Mouse (Mus musculus): Measurements from ENCODE around the gene Fgfr2. TPM values are rescaled to one million over a fixed set of nuclear protein-coding genes. Genes with fewer than 3 reads are reported as not detected.

The Fgfr2 gene
- polyA plus RNA-seq, 1 experiment, result 1.7 TPM

DNA sequence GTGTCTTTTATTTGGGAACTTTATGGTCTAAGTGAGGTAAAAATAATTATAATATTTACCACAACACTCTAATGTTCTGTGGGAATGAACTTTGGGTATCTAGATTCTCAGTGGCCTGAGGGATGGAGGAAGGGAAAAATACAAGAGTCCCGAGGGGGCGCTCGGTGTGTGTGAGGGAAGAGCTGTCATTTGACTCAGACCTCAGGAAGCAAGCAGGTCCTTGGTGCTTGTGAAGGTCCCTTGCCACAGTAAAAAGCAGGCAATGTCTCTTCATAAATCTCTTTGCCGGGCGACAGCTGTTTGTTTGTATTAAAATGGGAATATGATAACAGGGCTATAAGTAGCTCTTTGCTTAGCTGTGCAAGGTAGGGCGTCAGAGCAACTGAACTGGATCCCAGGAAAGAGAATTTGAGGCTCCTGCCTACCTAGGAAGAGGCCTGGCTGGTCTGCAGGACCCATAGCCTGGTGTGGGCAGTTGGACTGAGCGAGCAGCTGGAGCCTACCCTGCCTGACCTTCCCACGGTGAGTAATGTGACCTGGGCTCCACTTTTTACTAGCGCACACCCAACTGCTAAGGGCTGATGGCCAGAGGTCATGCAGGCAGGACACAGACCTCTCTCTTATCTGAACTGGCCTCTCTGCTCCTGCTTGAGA lies 2554.2 kb downstream of the Fgfr2 start:
- no peak overlapping the region for H3K4me3 ChIP-seq (ENCODE audit: insufficient read depth, poor library complexity, severe bottlenecking)
- no peaks in the 10 kb centered on the region for H3K27me3 ChIP-seq (ENCODE audit: control insufficient read depth, insufficient read depth, insufficient read length)
- no peaks in the 10 kb centered on the region for H3K79me3 ChIP-seq (ENCODE audit: low read depth)
- no peaks in the 10 kb centered on the region for H3K79me2 ChIP-seq (ENCODE audit: control insufficient read depth, insufficient read depth)
- H3ac ChIP-seq (ENCODE audit: control insufficient read depth, insufficient read length, low read depth), result no peak overlapping the region
- no peaks in the 10 kb centered on the region for H3K36me3 ChIP-seq (ENCODE audit: control insufficient read depth, insufficient read depth)
- TF ChIP-seq CTCF (IDR thresholded peaks at IDR 0.05; ENCODE audit: control insufficient read depth, insufficient read depth, insufficient read length) (no peak), CEBPB (IDR thresholded peaks at IDR 0.05; ENCODE audit: low read depth) (no peak), MYOD1 (IDR thresholded peaks at IDR 0.05; ENCODE audit: control insufficient read depth, insufficient read length, low read depth) (no peak), MAX (IDR thresholded peaks at IDR 0.05) (no peak), FOSL1 (IDR thresholded peaks at IDR 0.05; ENCODE audit: insufficient read depth, low read length, poor library complexity, severe bottlenecking) (no peak), USF1 (IDR thresholded peaks at IDR 0.05; ENCODE audit: low read depth) (no peak)

GRCm38 (mm10) chr7:130564596-130564995 lies 2558.6 kb downstream of the Fgfr2 start:
- TF ChIP-seq CEBPB (IDR thresholded peaks at IDR 0.05; ENCODE audit: low read depth) (no peak), MAX (IDR thresholded peaks at IDR 0.05) (no peak), USF1 (IDR thresholded peaks at IDR 0.05; ENCODE audit: low read depth) (no peak), MYOG (IDR thresholded peaks at IDR 0.05; ENCODE audit: control insufficient read depth, extremely low read depth, insufficient read length) (no peak), MYOD1 (IDR thresholded peaks at IDR 0.05; ENCODE audit: control insufficient read depth, insufficient read length, low read depth) (no peak), CTCF (IDR thresholded peaks at IDR 0.05; ENCODE audit: control insufficient read depth, insufficient read depth, insufficient read length) (no peak), FOSL1 (IDR thresholded peaks at IDR 0.05; ENCODE audit: insufficient read depth, low read length, poor library complexity, severe bottlenecking) (no peak)

GRCm38 (mm10) chr7:130563880-130564279 lies 2559.3 kb downstream of the Fgfr2 start:
- H3K27me3 ChIP-seq (ENCODE audit: control insufficient read depth, insufficient read depth, insufficient read length), result no peaks in the 10 kb centered on the region
- H3K36me3 ChIP-seq (ENCODE audit: control insufficient read depth, insufficient read depth), result no peaks in the 10 kb centered on the region
- no peak overlapping the region for H3K4me3 ChIP-seq (ENCODE audit: insufficient read depth, poor library complexity, severe bottlenecking)
- no peak overlapping the region for H3ac ChIP-seq (ENCODE audit: control insufficient read depth, insufficient read length, low read depth)
- TF ChIP-seq USF1 (IDR thresholded peaks at IDR 0.05; ENCODE audit: low read depth), result no peak
- no peak for TF ChIP-seq CTCF (IDR thresholded peaks at IDR 0.05; ENCODE audit: control insufficient read depth, insufficient read depth, insufficient read length)
- no peak for TF ChIP-seq MYOG (IDR thresholded peaks at IDR 0.05; ENCODE audit: control insufficient read depth, extremely low read depth, insufficient read length)
- H3K79me3 ChIP-seq (ENCODE audit: low read depth), result no peaks in the 10 kb centered on the region
- no peaks in the 10 kb centered on the region for H3K79me2 ChIP-seq (ENCODE audit: control insufficient read depth, insufficient read depth)

More at GRCm38 (mm10) chr7:130564596-130564995, 2558.6 kb downstream of the Fgfr2 start:
- no peak overlapping the region for H3K4me3 ChIP-seq (ENCODE audit: insufficient read depth, poor library complexity, severe bottlenecking)
- no peak overlapping the region for H3ac ChIP-seq (ENCODE audit: control insufficient read depth, insufficient read length, low read depth)
- no peaks in the 10 kb centered on the region for H3K36me3 ChIP-seq (ENCODE audit: control insufficient read depth, insufficient read depth)
- no peaks in the 10 kb centered on the region for H3K27me3 ChIP-seq (ENCODE audit: control insufficient read depth, insufficient read depth, insufficient read length)
- H3K79me2 ChIP-seq (ENCODE audit: control insufficient read depth, insufficient read depth), result no peaks in the 10 kb centered on the region
- no peaks in the 10 kb centered on the region for H3K79me3 ChIP-seq (ENCODE audit: low read depth)

- Histone ChIP-seq H3K27me3 (ENCODE audit: control insufficient read depth, insufficient read depth, insufficient read length) (no peaks in the 10 kb centered on the region), H3K79me3 (ENCODE audit: low read depth) (no peaks in the 10 kb centered on the region), H3K4me3 (ENCODE audit: insufficient read depth, poor library complexity, severe bottlenecking) (no peak overlapping the region), H3K36me3 (ENCODE audit: control insufficient read depth, insufficient read depth) (no peaks in the 10 kb centered on the region), H3K79me2 (ENCODE audit: control insufficient read depth, insufficient read depth) (no peaks in the 10 kb centered on the region), H3ac (ENCODE audit: control insufficient read depth, insufficient read length, low read depth) (no peak overlapping the region)
- TF ChIP-seq MYOG (IDR thresholded peaks at IDR 0.05; ENCODE audit: control insufficient read depth, extremely low read depth, insufficient read length) (no peak), MAX (IDR thresholded peaks at IDR 0.05) (no peak), CTCF (IDR thresholded peaks at IDR 0.05; ENCODE audit: control insufficient read depth, insufficient read depth, insufficient read length) (no peak), CEBPB (IDR thresholded peaks at IDR 0.05; ENCODE audit: low read depth) (no peak), MYOD1 (IDR thresholded peaks at IDR 0.05; ENCODE audit: control insufficient read depth, insufficient read length, low read depth) (no peak), USF1 (IDR thresholded peaks at IDR 0.05; ENCODE audit: low read depth) (no peak), FOSL1 (IDR thresholded peaks at IDR 0.05; ENCODE audit: insufficient read depth, low read length, poor library complexity, severe bottlenecking) (no peak)
Observed at GRCm38 (mm10) chr7:130563276-130563675, 2559.9 kb downstream of the Fgfr2 start.

GRCm38 (mm10) chr7:130560933-130561332 lies 2562.2 kb downstream of the Fgfr2 start:
- no peak for TF ChIP-seq MYOD1 (IDR thresholded peaks at IDR 0.05; ENCODE audit: control insufficient read depth, insufficient read length, low read depth)
- Histone ChIP-seq H3ac (ENCODE audit: control insufficient read depth, insufficient read length, low read depth) (no peak overlapping the region), H3K79me3 (ENCODE audit: low read depth) (no peaks in the 10 kb centered on the region), H3K36me3 (ENCODE audit: control insufficient read depth, insufficient read depth) (no peaks in the 10 kb centered on the region), H3K4me3 (ENCODE audit: insufficient read depth, poor library complexity, severe bottlenecking) (no peak overlapping the region), H3K27me3 (ENCODE audit: control insufficient read depth, insufficient read depth, insufficient read length) (no peaks in the 10 kb centered on the region), H3K79me2 (ENCODE audit: control insufficient read depth, insufficient read depth) (no peaks in the 10 kb centered on the region)

DNA sequence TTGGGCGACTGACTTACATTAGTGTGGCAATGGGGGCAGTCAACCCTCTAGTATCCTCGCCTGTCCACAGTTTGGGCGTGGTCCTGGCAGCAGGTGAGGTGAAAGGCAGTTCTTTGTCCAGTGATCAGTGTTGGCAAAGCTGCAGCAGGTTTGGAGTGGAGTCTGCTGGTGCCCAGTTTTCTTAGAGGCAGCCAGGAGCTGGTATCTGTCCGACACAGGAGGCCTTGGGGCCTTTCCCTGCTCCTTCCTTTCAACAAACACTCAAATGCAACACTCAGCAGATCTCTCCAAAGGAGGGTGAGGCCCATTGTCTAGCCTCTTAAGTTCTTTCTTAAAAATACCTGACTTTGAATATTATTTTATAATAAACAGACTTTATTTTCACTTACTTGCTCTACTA lies 2564.6 kb downstream of the Fgfr2 start:
- no peaks in the 10 kb centered on the region for H3K79me2 ChIP-seq (ENCODE audit: control insufficient read depth, insufficient read depth)
- H3K4me3 ChIP-seq (ENCODE audit: insufficient read depth, poor library complexity, severe bottlenecking), result no peak overlapping the region
- no peak overlapping the region for H3ac ChIP-seq (ENCODE audit: control insufficient read depth, insufficient read length, low read depth)
- TF ChIP-seq FOSL1 (IDR thresholded peaks at IDR 0.05; ENCODE audit: insufficient read depth, low read length, poor library complexity, severe bottlenecking) (no peak), CTCF (IDR thresholded peaks at IDR 0.05; ENCODE audit: control insufficient read depth, insufficient read depth, insufficient read length) (no peak), MYOG (IDR thresholded peaks at IDR 0.05; ENCODE audit: control insufficient read depth, extremely low read depth, insufficient read length) (no peak), CEBPB (IDR thresholded peaks at IDR 0.05; ENCODE audit: low read depth) (no peak)
- H3K27me3 ChIP-seq (ENCODE audit: control insufficient read depth, insufficient read depth, insufficient read length), result no peaks in the 10 kb centered on the region
- no peaks in the 10 kb centered on the region for H3K36me3 ChIP-seq (ENCODE audit: control insufficient read depth, insufficient read depth)
- no peaks in the 10 kb centered on the region for H3K79me3 ChIP-seq (ENCODE audit: low read depth)
